Mouse (Mus musculus) NIH3T3 (cell line): Measurements from ENCODE around the gene Kank4.
"Not testable (repeated sequence)": the region's sequence is repeated elsewhere in the genome, so short reads cannot be mapped to it uniquely, and the experiment has no call there.

Experiments
- DNase-seq: peaks from one replicate; pipeline ENCODE4 v3.0.0-alpha.2; 2012; ENCODE audit warnings: low read depth

Gene Kank4

GRCm38 (mm10) chr4:98817184-98817911, at the start of gene Kank4:
Gene Kank4 (minus strand): TSS chr4:98817537.
- DNase-seq = no peak

GRCm38 (mm10) chr4:98865386-98866237, 48.3 kb upstream of the Kank4 start:
- DNase-seq = no peak

- no peak for DNase-seq
These were observed 47.2 kb upstream of the Kank4 start for GRCm38 (mm10) chr4:98864546-98864945.

GRCm38 (mm10) chr4:98864094-98864493, 46.8 kb upstream of the Kank4 start:
- DNase-seq = no peak

GRCm38 (mm10) chr4:98863451-98863850, 46.1 kb upstream of the Kank4 start:
- no peak for DNase-seq

GRCm38 (mm10) chr4:98858151-98858855, 41.0 kb upstream of the Kank4 start:
- no peak for DNase-seq

- DNase-seq = no peak
These were observed 39.8 kb upstream of the Kank4 start for GRCm38 (mm10) chr4:98857037-98857648.

- no peak for DNase-seq
These were observed 36.6 kb upstream of the Kank4 start for GRCm38 (mm10) chr4:98853926-98854325.

- DNase-seq = not testable (repeated sequence)
These were observed 33.1 kb upstream of the Kank4 start for GRCm38 (mm10) chr4:98850485-98850884.

- peak; percentile 20 for DNase-seq
These were observed 30.0 kb upstream of the Kank4 start for GRCm38 (mm10) chr4:98847120-98847885.

- DNase-seq = no peak
These were observed 29.1 kb upstream of the Kank4 start for GRCm38 (mm10) chr4:98846396-98846795.

- DNase-seq = no peak
These were observed 28.4 kb upstream of the Kank4 start for GRCm38 (mm10) chr4:98845687-98846125.

GRCm38 (mm10) chr4:98845201-98845600, 27.9 kb upstream of the Kank4 start:
- no peak for DNase-seq

- DNase-seq = no peak
These were observed 26.7 kb upstream of the Kank4 start for GRCm38 (mm10) chr4:98843906-98844597.

GRCm38 (mm10) chr4:98841251-98841650, 23.9 kb upstream of the Kank4 start:
- DNase-seq = not testable (repeated sequence)

GRCm38 (mm10) chr4:98840526-98840925, 23.2 kb upstream of the Kank4 start:
- no peak for DNase-seq

GRCm38 (mm10) chr4:98838913-98839312, 21.6 kb upstream of the Kank4 start:
- DNase-seq = no peak

GRCm38 (mm10) chr4:98837715-98838505, 20.6 kb upstream of the Kank4 start:
- DNase-seq = no peak

GRCm38 (mm10) chr4:98836519-98836918, 19.2 kb upstream of the Kank4 start:
- peak; percentile 43 for DNase-seq

- peak; percentile 16 for DNase-seq
These were observed 17.4 kb upstream of the Kank4 start for GRCm38 (mm10) chr4:98834782-98835181.
